In genomic region chr9:119484868-119485267, GRCm38 (mm10) we compare ENCODE assay signal across 23 mouse cellular contexts. TPM values are rescaled to one million over a fixed set of nuclear protein-coding genes. Genes with fewer than 3 reads are reported as not detected.
DNase-seq lines count a peak whose midpoint lies in the region; ATAC-seq lines count a peak whose summit lies in the region.
"Had no signal": no experiment of that assay in that cellular context is flagged by ENCODE, and none has a peak within 500 bp of the region (broad histone marks: within the 10 kb centered on the region; RNA-seq: fewer than 3 reads in every experiment).

No protein-coding gene starts in this region.

- no peaks in the 10 kb centered on the region for H3K9me3 ChIP-seq in kidney, embryonic 14.5 days (ENCODE audit: control insufficient read depth, low read length)
- H3K9me3 ChIP-seq: forebrain, embryonic 10.5 days; forebrain, embryonic 13.5 days; heart, embryonic 15.5 days had no signal

- H3K4me2 ChIP-seq in kidney, embryonic 14.5 days (replicated peaks; ENCODE audit: low read depth, low read length): no peak overlapping the region
- H3K4me2 ChIP-seq: forebrain, embryonic 13.5 days; heart, embryonic 11.5 days; heart, embryonic 15.5 days; hindbrain, embryonic 14.5 days had no signal

- H3K36me3 ChIP-seq in kidney, embryonic 14.5 days (ENCODE audit: control insufficient read depth, insufficient read depth, low read length): no peaks in the 10 kb centered on the region

- no peaks in the 10 kb centered on the region for H3K27me3 ChIP-seq in kidney, embryonic 14.5 days (ENCODE audit: control insufficient read depth, insufficient read depth, low read length)
- H3K27me3 ChIP-seq: forebrain, embryonic 13.5 days had no signal

- H3K4me3 ChIP-seq in kidney, embryonic 14.5 days (ENCODE audit: low read length): no peak overlapping the region
- H3K4me3 ChIP-seq: forebrain, embryonic 10.5 days; forebrain, embryonic 13.5 days; gastrocnemius, adult 2 months; heart, embryonic 15.5 days had no signal

- no peak overlapping the region for H3K27ac ChIP-seq in kidney, embryonic 14.5 days (ENCODE audit: low read depth, low read length)
- H3K27ac ChIP-seq: forebrain, embryonic 10.5 days; forebrain, embryonic 13.5 days; heart, embryonic 15.5 days; hindbrain, embryonic 14.5 days; hindbrain, postnatal 0 days had no signal

- peak overlapping the region; percentile 31; the same call in 1 of the 2 replicates for H3K9ac ChIP-seq in kidney, embryonic 14.5 days (ENCODE audit: low read depth, low read length)
- H3K9ac ChIP-seq: forebrain, embryonic 13.5 days; forebrain, postnatal 0 days; heart, embryonic 15.5 days; hindbrain, embryonic 14.5 days had no signal

- DNase-seq in kidney, postnatal 10 days: no peak
- peak; percentile 51 for DNase-seq in thymus, postnatal 14 days
- no peak for DNase-seq in thymus, postnatal 4 days
- peak; percentile 40 for DNase-seq in thymus, postnatal 25 days
- DNase-seq in gastrocnemius, postnatal 10 days: no peak
- DNase-seq: adrenal gland, postnatal 36 days; cerebellum, adult 18-20 months; cerebellum, adult 9-10 months; cerebellum, postnatal 14 days; forebrain, postnatal 0 days; gastrocnemius, postnatal 25 days; heart, postnatal 10 days; heart, postnatal 4 days had no signal

- 87% methylated on average over 13 of the region's 13 CpGs for WGBS in kidney, embryonic 14.5 days

- H3K4me1 ChIP-seq in kidney, embryonic 14.5 days (ENCODE audit: control insufficient read depth, insufficient read depth, low read length): 0 out of 2 replicates have a peak, but pooled peaks cover 4% of the 10 kb centered on the region

- ATAC-seq in kidney, embryonic 14.5 days (ENCODE audit: low FRiP score, low TSS enrichment): no peak
- ATAC-seq: CD4-positive, CD25-positive, alpha-beta regulatory T cell, adult 4 months; forebrain, embryonic 13.5 days; forebrain, postnatal 0 days; inflammation-experienced regulatory T-cells, adult 6 months had no signal

RNA-seq across cellular contexts. Expression of gene Exog, which starts 40.1 kb away (rescaled TPM):
- 21.4 and 27.8 TPM in 2 replicates for polyA plus RNA-seq in kidney, embryonic 14.5 days (2014; fragmentation: Nextera tagmentation; extraction: Ambion mirVana)
- total RNA-seq in gastrocnemius, postnatal 10 days (2021): 1 to 10 TPM; 2.4 to 3.1 TPM

Comparison
In these comparisons a context has a peak if more than half of its experiments do, and no peak if none do; other contexts are left out.
1. DNase-seq: peak in thymus, postnatal 14 days (single experiment) and thymus, postnatal 25 days (single experiment); none in kidney, postnatal 10 days (single experiment), thymus, postnatal 4 days (single experiment) and gastrocnemius, postnatal 10 days (single experiment).